Mouse (Mus musculus): Measurements from ENCODE around the gene Tank. TPM values are rescaled to one million over a fixed set of nuclear protein-coding genes. Genes with fewer than 3 reads are reported as not detected.

The Tank gene
- polyA plus RNA-seq, 1 experiment from 2014 or later = 93.0 TPM

Other genes with a start within 250 kb of the Tank start
- gene Psmd14, start 133.1 kb downstream of the Tank start, polyA plus RNA-seq (2018) = 76.8 to 146 TPM (median 142 TPM) in 3 replicates
- not detected in 3 replicates for gene Tbr1, start 224.3 kb downstream of the Tank start, polyA plus RNA-seq (2018)

Measured in macrophage (primary cell).